Mouse (Mus musculus): Measurements from ENCODE around the gene Vmn1r93.
"Not testable (repeated sequence)": the region's sequence is repeated elsewhere in the genome, so short reads cannot be mapped to it uniquely, and the experiment has no call there.

Gene Vmn1r93

DNA sequence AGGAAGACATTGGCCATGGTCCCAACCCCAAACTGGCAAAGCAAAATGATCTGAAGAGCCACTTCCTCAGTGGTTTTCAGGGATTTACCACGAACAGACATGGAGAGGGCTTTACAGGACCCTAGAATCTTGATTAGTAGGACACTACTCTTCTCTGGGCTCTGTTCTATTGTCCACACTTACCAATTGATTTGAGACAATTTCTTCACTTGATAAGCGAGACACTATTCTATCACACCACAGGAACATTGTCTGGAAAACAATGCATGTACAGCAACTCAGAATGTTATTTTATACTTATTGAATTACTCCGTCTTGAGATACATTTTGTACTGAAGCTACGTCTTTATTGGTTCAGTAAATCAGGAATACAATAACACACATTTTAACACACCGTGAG, at the start of gene Vmn1r93:
Gene Vmn1r93 (minus strand): TSS at position 101 of the 400 bp plus-strand sequence.
- not testable (repeated sequence) for DNase-seq (ENCODE audit: low read depth, low spot score)

DNA sequence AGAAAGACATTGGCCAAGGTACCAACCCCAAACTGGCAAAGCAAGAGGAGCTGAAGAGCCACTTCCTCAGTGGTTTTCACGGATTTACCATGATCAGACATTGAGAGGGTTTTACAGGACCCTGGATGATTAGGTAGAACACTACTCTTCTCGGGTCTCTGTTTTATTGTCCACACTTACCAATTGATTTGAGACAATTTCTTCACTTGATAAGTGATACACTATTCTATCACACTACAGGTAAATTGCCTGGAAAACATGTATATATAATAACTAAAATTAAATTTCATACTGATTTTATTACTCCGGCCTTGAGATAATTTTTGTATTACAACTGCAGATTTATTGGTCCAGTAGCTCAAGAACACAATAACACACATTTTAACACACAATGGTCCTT, 29.4 kb upstream of the Vmn1r93 start, which contains the start of gene Vmn1r94:
Gene Vmn1r94 (minus strand): TSS at position 101 of the 400 bp plus-strand sequence.
- not testable (repeated sequence) for DNase-seq (ENCODE audit: low read depth, low spot score)

- not testable (repeated sequence) for DNase-seq (ENCODE audit: low read depth, low spot score)
Observed at GRCm38 (mm10) chr7:20122479-20122878, 16.4 kb downstream of the Vmn1r93 start, which contains the start of gene Gm16442. TSS of gene Gm16442 (minus strand) at chr7:20122579.

DNA sequence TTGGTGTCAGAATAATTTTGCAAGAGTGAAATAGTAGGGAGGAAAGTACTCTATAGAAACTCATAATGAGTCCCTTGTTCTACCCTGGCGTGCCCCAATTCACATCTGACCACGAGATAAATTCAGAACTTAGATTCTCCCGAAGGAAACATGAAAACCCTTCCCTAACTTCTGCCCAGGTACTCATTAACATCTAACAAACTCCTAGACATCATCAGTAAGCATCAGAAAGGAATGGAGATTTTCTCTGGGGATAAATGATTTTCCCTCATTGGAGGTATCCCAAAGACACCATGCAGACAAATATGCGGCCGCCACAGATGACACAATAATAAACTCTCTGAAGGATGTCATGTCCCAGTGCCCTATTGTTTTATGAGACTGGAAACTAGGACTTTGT, 39.5 kb downstream of the Vmn1r93 start, which contains the start of gene Vmn1r91:
Gene Vmn1r91 (plus strand): TSS at position 301 of the 400 bp plus-strand sequence.
- not testable (repeated sequence) for DNase-seq (ENCODE audit: low read depth, low spot score)
